Mouse (Mus musculus): ENCODE measurements around the gene Arid3b.

DNA sequence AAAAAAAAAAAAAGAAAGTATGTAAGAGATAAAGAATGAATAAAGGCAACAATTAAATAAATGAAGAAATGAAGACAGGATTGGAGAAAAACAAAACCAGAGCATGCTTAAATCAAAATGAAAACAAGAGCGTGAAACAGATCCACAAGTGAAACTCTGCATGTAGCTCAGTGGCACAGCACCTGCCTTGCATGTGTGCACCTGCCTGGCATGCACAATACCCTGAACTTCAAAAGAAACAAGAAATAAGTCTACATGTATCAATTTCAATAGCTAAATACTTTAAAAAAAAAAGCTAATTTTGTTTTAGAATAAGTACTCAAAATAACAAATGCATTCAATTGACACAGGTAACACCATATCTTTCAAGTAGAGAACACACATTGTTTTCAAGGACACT, 13.2 kb downstream of the Arid3b start:
- TF ChIP-seq POLR2A (IDR thresholded peaks at IDR 0.05; ENCODE audit: borderline replicate concordance, extremely low read depth, low read depth, low read length) (no peak), CTCF (IDR thresholded peaks at IDR 0.05; ENCODE audit: insufficient read depth, low read length) (no peak)
